Mouse (Mus musculus): ENCODE measurements around the gene Abcc5. TPM values are rescaled to one million over a fixed set of nuclear protein-coding genes. Genes with fewer than 3 reads are reported as not detected.
"Not testable (repeated sequence)": the region's sequence is repeated elsewhere in the genome, so short reads cannot be mapped to it uniquely, and the experiment has no call there.

Gene Abcc5
- polyA plus RNA-seq, 1 experiment from 2014 or later = 81.7 TPM

- peaks cover 40% of the 10 kb centered on the region for H3K36me3 ChIP-seq (ENCODE audit: control insufficient read depth, insufficient read depth, low read length)
- no peak overlapping the region for H3K9ac ChIP-seq (replicated peaks; ENCODE audit: low read depth, low read length)
- no peak overlapping the region for H3K27ac ChIP-seq (ENCODE audit: low read length)
- ATAC-seq (ENCODE audit: insufficient number of reproducible peaks, insufficient read depth, low FRiP score, low read depth) = no peak
- H3K9me3 ChIP-seq (ENCODE audit: control insufficient read depth, low read depth, low read length) = no peaks in the 10 kb centered on the region
- 90% methylated on average over 9 of the region's 9 CpGs for WGBS
- no peak overlapping the region for H3K4me2 ChIP-seq (replicated peaks; ENCODE audit: low read depth, low read length)
- H3K4me1 ChIP-seq (ENCODE audit: control insufficient read depth, insufficient read depth, low read length) = no peaks in the 10 kb centered on the region
- no peak overlapping the region for H3K4me3 ChIP-seq (ENCODE audit: low read depth, low read length)
- no peaks in the 10 kb centered on the region for H3K27me3 ChIP-seq (ENCODE audit: control insufficient read depth, insufficient read depth, low read length)
Measured at GRCm38 (mm10) chr16:20368221-20368620, 58.0 kb downstream of the Abcc5 start.

- Histone ChIP-seq H3K27me3 (ENCODE audit: control insufficient read depth, insufficient read depth, low read length) (no peaks in the 10 kb centered on the region), H3K4me2 (replicated peaks; ENCODE audit: low read depth, low read length) (no peak overlapping the region), H3K4me3 (ENCODE audit: low read depth, low read length) (no peak overlapping the region), H3K4me1 (ENCODE audit: control insufficient read depth, insufficient read depth, low read length) (no peaks in the 10 kb centered on the region), H3K9me3 (ENCODE audit: control insufficient read depth, low read depth, low read length) (no peaks in the 10 kb centered on the region), H3K27ac (ENCODE audit: low read length) (no peak overlapping the region), H3K36me3 (ENCODE audit: control insufficient read depth, insufficient read depth, low read length) (peaks cover 37% of the 10 kb centered on the region), H3K9ac (replicated peaks; ENCODE audit: low read depth, low read length) (no peak overlapping the region)
- no peak for ATAC-seq (ENCODE audit: insufficient number of reproducible peaks, insufficient read depth, low FRiP score, low read depth)
- 92% methylated on average over 11 of the region's 11 CpGs for WGBS
Measured at GRCm38 (mm10) chr16:20362121-20362520, 64.1 kb downstream of the Abcc5 start.

- not testable (repeated sequence) for H3K4me2 ChIP-seq (replicated peaks; ENCODE audit: low read depth, low read length); H3K4me1 ChIP-seq (ENCODE audit: control insufficient read depth, insufficient read depth, low read length); H3K27me3 ChIP-seq (ENCODE audit: control insufficient read depth, insufficient read depth, low read length); ATAC-seq (ENCODE audit: insufficient number of reproducible peaks, insufficient read depth, low FRiP score, low read depth); H3K4me3 ChIP-seq (ENCODE audit: low read depth, low read length); H3K9ac ChIP-seq (replicated peaks; ENCODE audit: low read depth, low read length); H3K9me3 ChIP-seq (ENCODE audit: control insufficient read depth, low read depth, low read length); H3K27ac ChIP-seq (ENCODE audit: low read length)
- H3K36me3 ChIP-seq (ENCODE audit: control insufficient read depth, insufficient read depth, low read length) = peaks cover 32% of the 10 kb centered on the region
- 93% methylated on average over 3 of the region's 3 CpGs for WGBS
Measured at GRCm38 (mm10) chr16:20361496-20361895, 64.7 kb downstream of the Abcc5 start.

GRCm38 (mm10) chr16:20359643-20360295, 66.4 kb downstream of the Abcc5 start:
- Histone ChIP-seq H3K36me3 (ENCODE audit: control insufficient read depth, insufficient read depth, low read length) (peaks cover 27% of the 10 kb centered on the region), H3K27ac (ENCODE audit: low read length) (no peak overlapping the region), H3K9ac (replicated peaks; ENCODE audit: low read depth, low read length) (no peak overlapping the region), H3K4me1 (ENCODE audit: control insufficient read depth, insufficient read depth, low read length) (no peaks in the 10 kb centered on the region), H3K4me3 (ENCODE audit: low read depth, low read length) (no peak overlapping the region), H3K27me3 (ENCODE audit: control insufficient read depth, insufficient read depth, low read length) (no peaks in the 10 kb centered on the region), H3K4me2 (replicated peaks; ENCODE audit: low read depth, low read length) (no peak overlapping the region), H3K9me3 (ENCODE audit: control insufficient read depth, low read depth, low read length) (no peaks in the 10 kb centered on the region)
- 87% methylated on average over 9 of the region's 9 CpGs for WGBS
- no peak for ATAC-seq (ENCODE audit: insufficient number of reproducible peaks, insufficient read depth, low FRiP score, low read depth)

DNA sequence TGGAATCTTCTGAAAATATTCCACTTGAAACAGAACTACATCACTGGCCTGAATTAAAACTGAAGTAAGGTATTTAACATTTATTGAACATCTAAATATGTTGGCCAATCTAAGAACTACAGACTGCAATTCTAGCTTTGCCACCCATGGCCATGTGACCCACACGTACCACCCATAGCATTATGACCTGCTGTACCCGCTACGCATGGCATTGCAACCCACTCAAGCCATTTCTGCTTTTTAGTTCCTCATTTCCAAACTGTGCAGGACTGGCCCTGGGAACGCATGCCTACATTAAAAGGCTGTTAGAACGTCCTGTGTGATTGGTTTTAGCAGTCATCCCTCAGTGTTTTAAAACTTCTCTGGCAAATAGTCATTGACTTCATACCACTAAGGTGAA, 68.4 kb downstream of the Abcc5 start:
- peaks cover 22% of the 10 kb centered on the region for H3K36me3 ChIP-seq (ENCODE audit: control insufficient read depth, insufficient read depth, low read length)
- no peak overlapping the region for H3K27ac ChIP-seq (ENCODE audit: low read length)
- no peak overlapping the region for H3K4me3 ChIP-seq (ENCODE audit: low read depth, low read length)
- H3K4me2 ChIP-seq (replicated peaks; ENCODE audit: low read depth, low read length) = no peak overlapping the region
- WGBS = 97% methylated on average over 5 of the region's 5 CpGs
- H3K9me3 ChIP-seq (ENCODE audit: control insufficient read depth, low read depth, low read length) = no peaks in the 10 kb centered on the region
- no peak for ATAC-seq (ENCODE audit: insufficient number of reproducible peaks, insufficient read depth, low FRiP score, low read depth)
- no peaks in the 10 kb centered on the region for H3K27me3 ChIP-seq (ENCODE audit: control insufficient read depth, insufficient read depth, low read length)
- no peak overlapping the region for H3K9ac ChIP-seq (replicated peaks; ENCODE audit: low read depth, low read length)
- H3K4me1 ChIP-seq (ENCODE audit: control insufficient read depth, insufficient read depth, low read length) = no peaks in the 10 kb centered on the region

DNA sequence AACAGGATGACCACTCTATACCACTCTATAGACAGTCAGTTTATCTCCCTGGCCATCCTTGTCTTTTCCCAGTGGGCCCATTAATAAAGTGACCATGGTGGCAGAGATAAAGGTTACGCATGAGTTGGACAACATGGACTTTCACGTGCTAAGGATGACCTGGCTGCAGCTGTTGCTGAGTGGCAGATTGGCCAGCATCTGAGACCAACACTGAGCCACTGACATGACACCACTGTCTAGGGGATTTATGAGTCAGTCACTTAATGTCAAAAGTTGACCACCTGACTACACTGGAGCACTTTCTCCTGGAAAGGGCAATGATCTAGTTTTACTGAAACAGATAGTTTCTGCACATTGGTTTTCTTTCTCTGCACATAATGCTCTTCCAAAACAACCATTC, 71.4 kb downstream of the Abcc5 start:
- WGBS = 88% methylated on average over 2 of the region's 2 CpGs
- Histone ChIP-seq H3K4me2 (replicated peaks; ENCODE audit: low read depth, low read length) (no peak overlapping the region), H3K36me3 (ENCODE audit: control insufficient read depth, insufficient read depth, low read length) (peaks cover 16% of the 10 kb centered on the region), H3K4me3 (ENCODE audit: low read depth, low read length) (no peak overlapping the region), H3K27me3 (ENCODE audit: control insufficient read depth, insufficient read depth, low read length) (no peaks in the 10 kb centered on the region), H3K9me3 (ENCODE audit: control insufficient read depth, low read depth, low read length) (no peaks in the 10 kb centered on the region), H3K27ac (ENCODE audit: low read length) (no peak overlapping the region), H3K9ac (replicated peaks; ENCODE audit: low read depth, low read length) (no peak overlapping the region), H3K4me1 (ENCODE audit: control insufficient read depth, insufficient read depth, low read length) (no peaks in the 10 kb centered on the region)
- no peak for ATAC-seq (ENCODE audit: insufficient number of reproducible peaks, insufficient read depth, low FRiP score, low read depth)

- peaks cover 16% of the 10 kb centered on the region for H3K36me3 ChIP-seq (ENCODE audit: control insufficient read depth, insufficient read depth, low read length)
- no peak overlapping the region for H3K4me3 ChIP-seq (ENCODE audit: low read depth, low read length)
Measured at GRCm38 (mm10) chr16:20354011-20354410, 72.2 kb downstream of the Abcc5 start.

DNA sequence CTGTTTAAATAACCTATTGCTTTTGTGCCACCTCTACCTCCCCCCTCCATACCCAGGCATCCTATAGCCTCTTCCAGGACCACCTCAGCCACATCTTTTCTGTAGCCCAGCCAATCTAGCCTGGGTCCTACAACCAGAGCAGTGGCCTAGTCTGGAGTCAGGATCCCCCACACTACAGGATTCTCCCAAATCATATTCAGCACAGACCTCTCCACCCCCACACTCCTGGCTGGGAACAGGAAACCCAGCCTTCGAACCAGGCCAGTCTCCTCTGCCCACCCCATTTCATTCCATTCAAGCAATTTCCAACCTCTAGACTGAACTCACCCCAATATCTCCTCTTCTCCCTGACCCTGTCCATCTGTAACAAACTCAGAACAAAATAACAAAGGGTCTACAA, 80.7 kb downstream of the Abcc5 start:
- 88% methylated on average over 1 of the region's 1 CpGs for whole genome bisulfite sequencing
- H3K9me3 ChIP-seq (ENCODE audit: control insufficient read depth, low read depth, low read length) = no peaks in the 10 kb centered on the region
- H3K27ac ChIP-seq (ENCODE audit: low read length) = no peak overlapping the region
- no peaks in the 10 kb centered on the region; the same call in 1 of the 2 replicates for H3K36me3 ChIP-seq (ENCODE audit: control insufficient read depth, insufficient read depth, low read length)
- H3K4me2 ChIP-seq (replicated peaks; ENCODE audit: low read depth, low read length) = no peak overlapping the region
- no peak for ATAC-seq (ENCODE audit: insufficient number of reproducible peaks, insufficient read depth, low FRiP score, low read depth)
- H3K27me3 ChIP-seq (ENCODE audit: control insufficient read depth, insufficient read depth, low read length) = no peaks in the 10 kb centered on the region
- no peak overlapping the region for H3K4me3 ChIP-seq (ENCODE audit: low read depth, low read length)
- H3K9ac ChIP-seq (replicated peaks; ENCODE audit: low read depth, low read length) = no peak overlapping the region
- no peaks in the 10 kb centered on the region for H3K4me1 ChIP-seq (ENCODE audit: control insufficient read depth, insufficient read depth, low read length)

More at GRCm38 (mm10) chr16:20354011-20354410, 72.2 kb downstream of the Abcc5 start:
- 81% methylated on average over 1 of the region's 1 CpGs for WGBS
- no peaks in the 10 kb centered on the region for H3K4me1 ChIP-seq (ENCODE audit: control insufficient read depth, insufficient read depth, low read length)
- H3K9me3 ChIP-seq (ENCODE audit: control insufficient read depth, low read depth, low read length) = no peaks in the 10 kb centered on the region
- H3K27me3 ChIP-seq (ENCODE audit: control insufficient read depth, insufficient read depth, low read length) = no peaks in the 10 kb centered on the region
- no peak overlapping the region for H3K4me2 ChIP-seq (replicated peaks; ENCODE audit: low read depth, low read length)
- no peak overlapping the region for H3K9ac ChIP-seq (replicated peaks; ENCODE audit: low read depth, low read length)
- H3K27ac ChIP-seq (ENCODE audit: low read length) = no peak overlapping the region
- ATAC-seq (ENCODE audit: insufficient number of reproducible peaks, insufficient read depth, low FRiP score, low read depth) = no peak

DNA sequence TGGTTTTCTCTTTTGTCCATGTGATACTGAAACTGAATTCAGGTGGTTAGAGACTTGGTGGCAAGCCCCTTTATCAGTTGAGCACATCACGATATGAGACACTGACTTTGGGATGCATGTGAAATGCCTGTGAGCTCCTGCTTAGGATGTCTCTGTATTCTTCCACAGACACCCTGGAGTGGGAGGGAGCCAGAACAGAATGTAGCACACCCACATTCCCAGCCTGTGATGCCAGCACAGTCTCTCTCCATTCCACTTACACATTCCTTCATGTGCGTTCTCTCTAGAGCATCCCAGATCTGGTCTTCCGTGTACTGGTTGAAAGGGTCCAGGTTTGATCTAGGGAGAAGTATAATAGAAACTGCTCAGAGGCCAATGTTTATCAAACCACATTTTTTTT, 87.6 kb downstream of the Abcc5 start:
- no peaks in the 10 kb centered on the region for H3K9me3 ChIP-seq (ENCODE audit: control insufficient read depth, low read depth, low read length)
- H3K36me3 ChIP-seq (ENCODE audit: control insufficient read depth, insufficient read depth, low read length) = peaks cover 19% of the 10 kb centered on the region
- H3K4me3 ChIP-seq (ENCODE audit: low read depth, low read length) = no peak overlapping the region
- H3K27ac ChIP-seq (ENCODE audit: low read length) = no peak overlapping the region
- H3K9ac ChIP-seq (replicated peaks; ENCODE audit: low read depth, low read length) = no peak overlapping the region
- H3K4me2 ChIP-seq (replicated peaks; ENCODE audit: low read depth, low read length) = no peak overlapping the region
- H3K4me1 ChIP-seq (ENCODE audit: control insufficient read depth, insufficient read depth, low read length) = no peaks in the 10 kb centered on the region
- H3K27me3 ChIP-seq (ENCODE audit: control insufficient read depth, insufficient read depth, low read length) = no peaks in the 10 kb centered on the region
- no peak for ATAC-seq (ENCODE audit: insufficient number of reproducible peaks, insufficient read depth, low FRiP score, low read depth)
- 93% methylated on average over 3 of the region's 3 CpGs for WGBS

All from stomach, embryonic 14.5 days (tissue).